Mouse (Mus musculus) thymus, postnatal 0 days (tissue): ENCODE measurements around the gene Phldb2. TPM values are rescaled to one million over a fixed set of nuclear protein-coding genes. Genes with fewer than 3 reads are reported as not detected.

ENCODE experiments used
- DNase-seq: peaks from one replicate; pipeline ENCODE4 v3.0.0-alpha.2; 2015; ENCODE audit warnings: low spot score
- polyA plus RNA-seq: library from polyadenylated mRNA; unstranded; fragments of >200 nt; fragmentation: Nextera tagmentation; extraction: Ambion mirVana; gene quantifications from 2 replicates; pipeline ENCODE4 v1.2.1, GENCODE M21; 2015

Phldb2 gene
- polyA plus RNA-seq, result 2.2 and 2.6 TPM in 2 replicates

GRCm38 (mm10) chr16:45953394-45953793 lies at the start of gene Phldb2:
TSS of gene Phldb2 (minus strand) at chr16:45953598.
- DNase-seq, result no peak

- no peak for DNase-seq
Measured at GRCm38 (mm10) chr16:46001550-46002166, 48.3 kb upstream of the Phldb2 start.

GRCm38 (mm10) chr16:46000976-46001375 lies 47.6 kb upstream of the Phldb2 start:
- no peak for DNase-seq

- no peak for DNase-seq
Measured at GRCm38 (mm10) chr16:45999374-46000191, 46.2 kb upstream of the Phldb2 start.

- DNase-seq, result peak; percentile 70
Measured at GRCm38 (mm10) chr16:45998231-45998630, 44.8 kb upstream of the Phldb2 start.

- DNase-seq, result peak; percentile 51
Measured at GRCm38 (mm10) chr16:45990901-45991676, 37.7 kb upstream of the Phldb2 start.

GRCm38 (mm10) chr16:45986236-45986635 lies 32.8 kb upstream of the Phldb2 start:
- no peak for DNase-seq

GRCm38 (mm10) chr16:45984610-45985606 lies 31.5 kb upstream of the Phldb2 start:
- no peak for DNase-seq

- no peak for DNase-seq
Measured at GRCm38 (mm10) chr16:45976251-45976650, 22.9 kb upstream of the Phldb2 start.

- peak; percentile 43 for DNase-seq
Measured at GRCm38 (mm10) chr16:45973959-45974686, 20.7 kb upstream of the Phldb2 start.

- DNase-seq, result no peak
Measured at GRCm38 (mm10) chr16:45970187-45970586, 16.8 kb upstream of the Phldb2 start.

GRCm38 (mm10) chr16:45968716-45969115 lies 15.3 kb upstream of the Phldb2 start:
- no peak for DNase-seq

- DNase-seq, result peak; percentile 67
Measured at GRCm38 (mm10) chr16:45967471-45967870, 14.1 kb upstream of the Phldb2 start.

- DNase-seq, result no peak
Measured at GRCm38 (mm10) chr16:45966604-45967003, 13.2 kb upstream of the Phldb2 start.

GRCm38 (mm10) chr16:45964777-45965176 lies 11.4 kb upstream of the Phldb2 start:
- no peak for DNase-seq

GRCm38 (mm10) chr16:45963837-45964236 lies 10.4 kb upstream of the Phldb2 start:
- DNase-seq, result no peak

- DNase-seq, result no peak
Measured at GRCm38 (mm10) chr16:45963088-45963487, 9.7 kb upstream of the Phldb2 start.

GRCm38 (mm10) chr16:45960978-45961377 lies 7.6 kb upstream of the Phldb2 start:
- DNase-seq, result no peak

- DNase-seq, result no peak
Measured at GRCm38 (mm10) chr16:45956390-45956950, 3.1 kb upstream of the Phldb2 start.

- DNase-seq, result peak; percentile 28
Measured at GRCm38 (mm10) chr16:45952501-45952900, 897 bp downstream of the Phldb2 start.
